Mouse (Mus musculus): Measurements from ENCODE around the gene Foxe1.

The Foxe1 gene

DNA sequence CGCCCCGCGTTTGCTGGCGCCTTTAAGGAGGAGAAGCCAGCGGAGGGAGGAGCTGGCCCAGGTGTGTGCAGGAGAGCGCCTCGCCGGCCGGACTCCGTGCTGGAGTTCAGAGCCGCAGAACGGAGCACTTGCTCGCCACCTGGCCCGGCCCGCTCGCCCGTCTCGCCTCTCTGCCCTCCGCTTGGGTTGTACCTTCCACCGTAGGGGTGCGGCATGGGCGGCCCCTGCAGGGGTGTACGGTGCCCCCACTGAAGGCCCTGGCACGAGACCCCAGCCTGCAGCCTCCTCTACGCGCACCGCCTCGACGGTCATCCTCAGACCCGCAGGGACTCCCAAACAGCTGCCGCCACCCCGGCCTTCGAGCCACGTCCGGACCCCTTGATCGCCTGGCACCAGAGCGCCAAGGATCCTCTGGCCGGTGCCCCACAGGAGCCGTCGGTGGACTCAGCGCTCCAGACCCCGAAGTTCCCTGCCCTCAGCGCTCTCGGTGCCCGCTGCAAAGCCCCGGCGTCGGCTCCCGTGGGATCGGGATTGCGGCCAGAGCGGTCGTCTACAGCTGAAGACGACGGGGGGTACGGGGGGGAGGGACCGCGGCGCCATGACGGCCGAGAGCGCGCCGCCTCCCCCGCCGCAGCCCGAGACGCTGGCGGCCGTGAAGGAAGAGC is at the start of gene Foxe1:
Gene Foxe1 (plus strand): TSS at position 14 of the 665 bp plus-strand sequence.
- DNase-seq (ENCODE audit: low spot score in 2 of 2), result no peak

DNA sequence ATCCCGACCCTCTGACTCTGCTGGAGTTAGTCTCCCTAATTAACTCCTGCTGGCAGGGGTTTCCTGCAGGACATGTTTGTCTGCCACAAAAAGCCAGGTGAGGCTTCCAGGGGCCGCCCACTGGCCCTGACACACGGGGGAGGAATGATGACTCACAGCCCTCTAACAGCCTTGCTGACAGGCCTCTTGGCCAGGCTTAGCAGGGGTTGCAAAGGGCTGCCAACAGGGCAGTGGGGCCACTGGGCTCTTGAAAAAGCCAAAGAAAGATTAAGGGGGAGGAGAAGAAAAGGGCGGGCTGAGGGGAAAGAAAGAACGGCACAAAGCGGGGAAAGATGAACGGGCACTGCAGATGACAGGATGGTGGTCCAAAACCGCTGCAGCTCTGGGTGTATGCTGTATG is 39.3 kb upstream of the Foxe1 start:
- DNase-seq (ENCODE audit: low spot score in 2 of 2), result peak; percentile 19 to 20

DNA sequence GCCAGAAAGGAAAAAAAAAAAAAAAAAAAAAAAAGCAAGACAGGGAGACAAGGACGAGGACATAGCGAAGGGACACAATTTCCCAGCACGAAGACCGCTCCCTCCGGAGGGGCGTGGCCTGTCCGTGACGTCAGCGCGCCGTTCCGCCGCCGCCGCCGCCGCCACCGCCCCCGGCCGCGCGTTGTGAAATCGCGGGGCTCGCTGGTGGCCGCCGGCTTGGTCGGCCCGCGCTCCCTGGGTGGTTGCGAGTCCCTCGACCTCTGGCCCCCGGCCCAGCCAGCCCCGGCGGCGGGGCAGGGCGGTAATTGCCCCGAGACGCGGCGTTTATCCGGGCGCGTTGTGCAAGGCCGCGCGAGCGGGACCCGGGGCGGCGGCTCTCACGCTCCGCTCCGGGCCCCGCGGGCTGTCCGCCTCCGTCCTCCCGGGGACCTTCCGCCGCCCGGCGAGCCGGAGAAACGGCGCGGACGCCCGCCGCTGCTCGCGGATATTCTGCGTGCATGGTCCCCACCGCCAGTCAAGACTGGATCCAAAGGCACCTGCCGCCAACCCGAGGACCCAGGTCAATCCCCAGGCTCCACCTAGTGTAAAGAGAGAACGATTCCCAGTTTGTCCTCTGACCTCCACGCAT is 38.5 kb upstream of the Foxe1 start:
- peak; percentile 59 to 81 for DNase-seq (ENCODE audit: low spot score in 2 of 2)

DNA sequence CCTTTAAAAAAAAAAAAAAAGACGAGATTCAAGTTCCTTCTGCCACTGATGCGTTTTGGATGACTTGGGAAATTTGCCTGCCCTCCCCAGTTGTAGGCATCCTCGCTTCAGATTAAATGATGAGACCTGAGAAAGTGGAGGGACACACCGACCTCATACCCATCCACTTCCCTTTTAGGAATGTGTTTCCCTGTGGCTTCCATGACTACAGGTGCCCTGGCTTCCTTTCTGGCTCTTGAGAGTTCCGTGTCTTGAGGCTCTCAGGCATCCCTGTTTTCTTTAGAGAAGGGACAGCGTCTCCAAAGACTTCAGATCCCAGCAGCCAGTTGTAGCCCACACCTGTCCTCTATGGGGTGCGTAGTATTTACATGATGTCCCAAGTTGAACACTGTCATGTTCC is 38.0 kb upstream of the Foxe1 start:
- DNase-seq (ENCODE audit: low spot score in 2 of 2), result no peak

DNA sequence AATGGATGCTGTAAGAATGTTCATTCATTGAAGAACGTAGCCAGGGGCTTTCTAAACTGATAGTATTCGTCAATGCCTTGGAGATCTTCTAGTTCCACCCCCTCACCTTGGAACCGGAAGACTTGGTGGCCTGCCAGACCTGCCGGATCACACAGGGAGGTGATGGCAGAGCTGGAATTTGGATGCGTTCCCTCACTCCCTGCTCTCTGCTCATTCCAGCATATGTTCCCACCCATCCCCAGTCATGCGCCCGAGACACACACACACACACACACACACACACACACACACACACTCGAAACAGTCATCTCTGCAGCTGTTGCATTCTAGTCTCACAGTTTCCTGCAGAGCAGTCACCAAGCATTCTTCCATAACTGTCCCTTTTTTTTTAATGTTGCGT is 36.1 kb upstream of the Foxe1 start:
- DNase-seq (ENCODE audit: low spot score in 2 of 2), result peak; percentile 38 to 57

DNA sequence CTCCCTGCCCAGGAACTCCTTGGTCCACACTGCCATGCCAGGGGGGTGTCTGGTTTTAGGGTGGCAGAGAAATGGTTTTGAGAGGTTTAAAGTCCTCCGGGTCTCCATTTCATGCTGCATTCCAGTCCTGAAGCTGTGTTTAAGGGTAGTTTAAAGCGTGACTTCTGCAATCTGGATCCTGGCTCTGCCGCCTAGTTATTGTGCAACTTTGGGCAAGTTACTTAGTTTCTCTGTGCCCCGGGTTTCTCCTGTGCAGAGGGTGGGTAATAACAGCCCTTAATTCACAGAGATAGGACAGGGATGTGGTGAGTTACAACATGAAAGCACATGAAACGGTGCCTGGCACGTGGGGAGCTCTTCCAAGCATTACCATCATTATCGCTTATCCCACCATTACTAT is 35.5 kb upstream of the Foxe1 start:
- no peak for DNase-seq (ENCODE audit: low spot score in 2 of 2)

DNA sequence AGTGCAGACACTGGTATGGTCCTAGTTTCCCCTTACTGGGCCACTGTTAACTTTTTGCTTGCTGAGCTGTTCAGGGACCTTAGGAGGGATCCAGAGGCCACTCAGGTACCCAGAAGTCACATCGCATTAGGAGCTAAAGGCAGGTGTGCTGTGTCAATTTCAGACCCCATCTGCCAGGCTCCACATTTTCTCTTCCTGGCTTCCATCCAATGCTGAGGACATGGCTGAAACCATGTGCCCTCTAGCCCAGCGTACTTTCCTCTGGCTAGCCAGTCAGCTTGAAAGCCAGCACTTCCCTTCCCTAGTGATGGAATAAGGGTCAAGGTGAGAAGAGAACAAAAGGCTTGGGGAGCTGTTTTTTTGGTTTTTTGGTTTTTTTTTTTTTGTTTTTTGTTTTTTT is 31.8 kb upstream of the Foxe1 start:
- DNase-seq (ENCODE audit: low spot score in 2 of 2), result no peak

DNA sequence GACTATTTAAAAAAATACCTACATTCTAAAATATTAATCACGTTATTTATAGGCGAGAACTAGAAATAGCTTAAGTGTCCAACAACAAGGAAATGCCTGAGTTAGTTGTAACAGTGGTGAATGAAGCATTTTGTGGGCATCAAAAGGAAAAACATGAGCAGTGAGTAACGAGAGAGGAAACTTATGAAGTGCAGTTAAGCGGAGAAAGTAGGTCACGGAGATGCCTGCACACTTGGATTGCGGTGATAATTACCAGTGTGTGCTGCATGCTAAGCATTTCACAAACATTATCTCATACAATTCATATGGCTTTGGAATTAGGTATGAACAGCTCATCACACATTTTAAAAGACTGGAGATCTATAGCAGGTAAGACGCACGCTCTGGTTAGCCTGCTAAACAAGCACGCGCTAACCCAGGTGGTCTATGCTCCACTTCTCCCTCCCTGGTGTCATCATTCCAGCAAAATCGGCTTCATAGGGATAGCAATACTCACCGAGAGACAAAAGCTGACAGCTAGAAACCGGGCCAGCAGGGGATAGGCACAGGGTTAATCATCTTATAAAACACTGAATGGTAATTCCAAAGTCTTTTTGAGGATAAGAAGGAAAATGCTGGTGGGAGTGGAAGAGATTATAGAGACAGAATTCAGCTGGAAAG is 21.5 kb upstream of the Foxe1 start:
- no peak for DNase-seq (ENCODE audit: low spot score in 2 of 2)

DNA sequence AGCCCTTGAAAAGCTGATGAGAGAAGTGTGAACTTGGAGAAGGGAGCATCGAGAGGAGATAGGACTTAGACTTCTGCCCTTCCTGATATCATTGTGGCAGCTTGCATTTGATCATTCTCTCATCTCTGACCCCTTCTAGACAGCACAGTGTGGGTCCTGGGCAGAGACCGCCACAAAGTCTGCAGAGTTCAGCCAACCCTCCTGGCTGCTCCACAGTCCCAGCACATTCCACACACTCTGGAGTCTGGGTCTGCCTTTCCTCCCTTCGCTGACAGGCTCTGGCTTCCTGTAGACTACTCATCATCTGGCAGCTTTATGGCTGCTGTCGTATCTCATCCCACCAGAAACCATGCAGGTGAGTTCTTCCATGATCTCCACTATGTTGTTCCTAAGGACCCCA is 20.7 kb upstream of the Foxe1 start:
- DNase-seq (ENCODE audit: low spot score in 2 of 2), result no peak

DNA sequence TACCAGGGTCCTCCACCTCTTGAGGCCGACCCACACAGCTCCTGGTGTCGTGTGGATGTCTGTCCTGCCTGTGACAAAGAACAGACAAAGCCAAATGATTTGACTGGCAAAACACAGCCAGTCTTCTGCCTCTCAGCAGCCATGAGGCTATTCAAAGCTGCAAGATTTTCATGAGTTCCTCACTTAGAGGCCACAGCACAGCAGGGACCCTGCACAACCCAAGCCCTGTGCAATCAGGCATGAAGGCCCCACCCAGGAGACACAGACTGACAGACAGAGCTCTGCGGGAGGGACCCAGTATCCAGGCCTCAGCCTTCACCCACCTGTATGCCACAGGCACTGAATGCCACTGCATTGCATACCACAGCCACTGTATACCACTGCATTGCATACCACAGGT is 14.5 kb upstream of the Foxe1 start:
- no peak for DNase-seq (ENCODE audit: low spot score in 2 of 2)

DNA sequence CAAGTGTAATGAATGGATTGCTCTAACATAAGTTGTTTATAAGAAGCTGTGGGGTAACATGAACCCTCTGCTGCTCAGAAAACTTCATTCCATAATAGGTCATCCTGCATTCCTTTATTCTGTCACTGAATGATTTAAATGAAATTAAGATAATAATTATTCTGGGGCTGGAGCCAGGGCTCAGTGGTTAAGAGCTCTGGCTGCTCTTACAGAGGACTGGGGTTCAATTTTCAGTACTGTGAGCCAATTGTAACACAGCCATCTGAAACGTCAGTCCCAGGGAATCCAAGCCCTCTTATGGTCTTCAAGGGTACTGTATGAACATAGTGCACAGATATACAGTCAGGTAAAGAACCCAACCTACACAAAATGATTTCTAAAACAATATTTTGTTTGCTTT is 7.6 kb upstream of the Foxe1 start:
- DNase-seq (ENCODE audit: low spot score in 2 of 2), result no peak

DNA sequence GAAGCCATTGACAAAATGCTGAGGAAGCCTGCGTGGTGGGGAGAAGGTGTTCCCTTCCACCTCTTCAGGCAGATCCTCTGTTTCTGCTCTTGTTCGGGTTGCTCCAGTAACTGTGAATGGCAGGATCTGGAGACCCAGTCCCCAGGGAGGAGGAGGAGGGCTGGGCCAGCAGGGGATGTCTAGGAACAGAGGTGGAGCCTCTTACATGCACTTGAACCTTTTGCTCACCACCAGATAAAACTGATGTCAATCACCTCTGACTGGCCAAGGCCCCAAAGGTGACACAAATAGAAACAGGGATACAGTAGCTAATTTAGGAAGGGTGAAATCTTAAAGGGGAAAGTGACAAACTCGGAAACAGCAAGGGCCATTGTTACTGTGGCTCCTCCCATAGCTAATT is 5.4 kb upstream of the Foxe1 start:
- no peak for DNase-seq (ENCODE audit: low spot score in 2 of 2)

DNA sequence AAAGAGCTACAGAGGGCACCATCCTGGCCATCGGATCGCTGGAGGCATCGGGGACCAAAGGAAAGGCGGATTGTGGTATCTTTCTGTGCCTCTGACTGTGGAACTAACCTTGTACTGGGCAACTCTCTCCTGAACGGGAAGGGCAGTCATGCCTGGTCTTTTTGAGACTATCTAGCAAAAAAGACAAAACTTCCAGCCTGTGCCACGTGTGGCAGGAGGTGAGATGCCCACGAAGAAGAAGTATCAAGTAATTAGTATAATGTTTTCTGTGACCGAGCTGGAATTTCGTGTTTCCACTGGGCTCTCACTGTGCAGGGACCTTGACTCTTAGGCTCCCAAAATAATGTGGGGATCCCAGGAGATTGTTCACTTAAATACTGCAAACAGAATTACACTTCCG is 4.4 kb upstream of the Foxe1 start:
- DNase-seq (ENCODE audit: low spot score in 2 of 2), result no peak

DNA sequence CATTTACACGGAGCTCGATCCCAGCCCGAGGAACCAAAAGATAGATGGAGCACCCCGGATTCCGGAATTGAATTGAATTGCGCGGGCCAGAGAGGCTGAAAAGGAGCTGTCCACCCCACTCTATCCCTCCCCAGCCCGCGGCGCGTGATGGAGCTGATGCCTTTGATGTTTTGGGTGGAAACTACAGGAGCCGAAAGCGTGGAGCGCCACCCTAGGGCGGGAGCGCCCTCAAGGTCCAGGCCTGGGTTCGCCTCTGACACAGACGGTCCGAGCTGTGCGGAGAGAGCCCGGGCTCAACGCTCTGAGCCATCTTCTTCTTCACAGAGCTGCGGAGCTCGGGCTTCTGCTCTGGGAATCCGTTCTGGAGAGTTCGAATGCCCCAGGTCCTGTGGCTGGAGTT is 3.8 kb upstream of the Foxe1 start:
- no peak for DNase-seq (ENCODE audit: low spot score in 2 of 2)

DNA sequence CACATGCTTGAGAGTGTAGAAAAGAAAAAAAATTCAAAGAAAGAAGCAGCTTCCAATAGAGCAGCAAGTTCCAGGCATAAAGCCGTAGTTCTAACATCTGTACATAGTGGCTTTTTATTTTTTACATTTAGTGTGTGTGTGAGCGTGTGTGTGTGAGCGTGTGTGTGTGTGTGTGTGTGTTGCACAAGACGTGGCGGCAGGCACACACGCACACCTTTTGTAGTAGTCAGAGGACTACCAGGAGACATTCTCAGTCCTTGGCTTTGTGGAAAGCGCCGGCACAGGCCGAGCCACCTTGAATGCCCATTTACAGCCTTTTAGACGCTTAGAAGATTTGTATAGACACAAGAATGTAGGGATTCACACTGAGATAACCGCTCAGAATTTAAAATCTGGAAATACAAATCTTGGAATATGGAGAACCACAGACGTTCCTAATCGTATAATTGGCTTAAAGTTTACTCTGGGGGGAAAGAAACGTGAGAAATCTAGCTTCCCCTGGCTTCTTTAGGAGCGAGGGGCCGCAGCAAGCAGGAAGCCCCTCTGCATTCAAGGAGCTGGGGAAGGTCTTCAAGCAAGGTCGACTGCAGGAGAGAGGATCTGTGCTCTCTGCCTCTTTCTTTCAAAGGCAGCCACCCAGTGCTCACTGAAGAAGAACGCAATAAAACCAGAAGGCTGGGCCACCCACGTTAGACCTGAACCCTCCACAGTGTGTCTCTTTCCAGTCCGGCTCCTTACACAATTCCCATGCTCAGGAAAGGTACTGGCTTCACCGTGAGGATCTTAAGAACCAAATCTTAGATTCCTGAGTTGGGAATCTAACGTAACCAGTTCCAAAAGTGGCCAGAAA is 1.4 kb upstream of the Foxe1 start:
- DNase-seq (ENCODE audit: low spot score in 2 of 2), result no peak

DNA sequence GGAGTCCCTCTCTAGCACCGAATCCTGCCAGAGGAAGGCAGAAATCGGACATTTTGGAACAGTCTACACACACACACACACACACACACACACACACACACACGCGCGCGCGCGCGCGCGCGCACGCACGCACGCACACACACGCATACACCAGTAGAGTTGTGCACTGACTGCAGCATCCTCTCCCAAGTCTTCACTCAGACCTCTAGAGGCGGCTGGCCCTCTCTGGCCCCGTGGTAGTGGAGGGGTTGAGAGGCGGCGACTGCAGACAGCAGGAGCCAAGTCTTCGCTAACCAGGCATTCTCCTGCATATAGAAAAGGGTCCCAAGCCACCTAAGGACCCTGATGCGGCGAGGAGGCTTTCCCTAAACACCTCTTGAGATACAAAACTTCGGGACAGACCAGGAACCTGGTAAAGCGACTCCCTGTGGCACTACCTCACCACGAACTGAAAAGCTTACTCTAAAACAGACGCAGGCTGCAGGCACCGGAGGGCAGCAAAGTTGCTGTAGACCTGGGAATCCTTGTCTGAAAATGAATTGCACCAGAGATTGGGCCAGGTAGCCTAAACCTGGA is 610 bp upstream of the Foxe1 start:
- no peak for DNase-seq (ENCODE audit: low spot score in 2 of 2)

DNA sequence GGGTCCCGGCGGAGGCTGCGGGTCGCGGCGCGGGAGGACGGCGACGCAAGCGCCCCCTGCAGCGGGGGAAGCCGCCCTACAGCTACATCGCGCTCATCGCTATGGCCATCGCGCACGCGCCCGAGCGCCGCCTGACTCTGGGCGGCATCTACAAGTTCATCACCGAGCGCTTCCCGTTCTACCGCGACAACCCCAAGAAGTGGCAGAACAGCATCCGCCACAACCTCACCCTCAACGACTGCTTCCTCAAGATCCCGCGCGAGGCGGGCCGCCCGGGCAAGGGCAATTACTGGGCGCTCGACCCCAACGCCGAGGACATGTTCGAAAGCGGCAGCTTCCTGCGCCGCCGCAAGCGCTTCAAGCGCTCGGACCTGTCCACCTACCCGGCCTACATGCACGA is 879 bp downstream of the Foxe1 start:
- DNase-seq (ENCODE audit: low spot score in 2 of 2), result no peak

DNA sequence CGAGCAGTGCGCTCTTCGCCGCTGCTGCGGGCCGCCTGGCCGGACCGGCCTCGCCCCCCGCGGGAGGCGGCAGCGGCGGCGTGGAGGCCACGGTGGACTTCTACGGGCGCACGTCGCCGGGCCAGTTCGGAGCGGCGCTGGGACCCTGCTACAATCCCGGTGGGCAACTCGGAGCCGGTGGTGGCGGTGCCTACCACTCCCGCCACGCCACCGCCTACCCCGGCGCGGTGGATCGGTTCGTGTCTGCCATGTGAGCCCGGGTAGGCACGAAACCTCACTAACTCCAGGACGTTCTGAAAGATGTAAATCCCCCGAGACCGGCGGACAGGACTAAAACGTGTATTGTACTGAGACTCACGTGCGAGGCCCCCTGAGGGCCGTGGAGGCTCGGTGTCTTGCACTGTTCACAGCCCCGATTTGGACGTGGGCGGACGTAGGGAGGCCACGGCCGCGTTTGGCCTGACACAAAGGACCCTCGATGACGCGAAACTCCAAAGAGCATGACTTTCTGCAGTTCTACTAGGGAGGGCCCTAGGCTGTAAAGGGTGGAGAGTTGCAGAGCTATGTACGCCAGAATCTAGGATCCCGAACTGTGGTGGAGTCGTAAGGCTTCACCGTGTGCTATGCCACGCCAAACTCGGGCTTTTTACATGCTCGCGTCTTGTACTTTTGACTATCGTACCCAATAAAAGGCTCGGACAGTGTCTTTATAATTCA is 1.8 kb downstream of the Foxe1 start:
- no peak for DNase-seq (ENCODE audit: low spot score in 2 of 2)

DNA sequence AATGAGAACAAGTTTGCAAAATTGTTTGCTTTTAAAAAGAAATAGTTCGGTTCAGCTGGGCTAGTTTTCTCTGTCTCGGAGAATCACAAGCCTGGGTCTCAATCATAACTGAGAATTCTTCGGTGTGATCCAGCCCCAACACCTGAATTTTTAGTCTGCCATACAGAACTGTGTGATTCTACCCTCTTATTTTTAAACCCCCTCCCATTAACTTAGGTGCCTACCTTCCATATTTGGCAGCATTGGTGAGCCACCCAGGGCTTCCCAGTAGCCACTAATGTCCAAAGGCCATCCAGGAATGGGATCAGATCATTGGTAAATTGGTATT is 2.3 kb downstream of the Foxe1 start:
- no peak for DNase-seq (ENCODE audit: low spot score in 2 of 2)

DNA sequence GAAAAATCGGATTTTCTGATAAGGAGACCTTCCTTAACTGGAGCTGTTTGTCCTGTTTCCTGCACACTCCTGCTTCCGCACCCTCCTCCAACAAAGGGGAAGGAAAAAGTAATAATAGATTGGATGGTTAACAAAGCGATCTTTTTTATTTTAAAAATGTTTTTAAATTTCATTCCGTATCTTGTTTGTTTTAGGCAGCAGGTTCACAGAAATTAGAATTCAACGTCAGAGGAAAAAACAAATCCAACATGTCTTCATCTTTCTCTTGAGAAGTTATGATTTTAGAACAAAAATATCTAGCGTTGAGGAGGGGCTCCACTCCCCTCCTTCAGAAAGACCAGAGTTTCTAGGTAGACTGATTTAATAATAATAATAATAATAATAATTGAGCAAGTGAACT is 2.8 kb downstream of the Foxe1 start:
- no peak for DNase-seq (ENCODE audit: low spot score in 2 of 2)

DNA sequence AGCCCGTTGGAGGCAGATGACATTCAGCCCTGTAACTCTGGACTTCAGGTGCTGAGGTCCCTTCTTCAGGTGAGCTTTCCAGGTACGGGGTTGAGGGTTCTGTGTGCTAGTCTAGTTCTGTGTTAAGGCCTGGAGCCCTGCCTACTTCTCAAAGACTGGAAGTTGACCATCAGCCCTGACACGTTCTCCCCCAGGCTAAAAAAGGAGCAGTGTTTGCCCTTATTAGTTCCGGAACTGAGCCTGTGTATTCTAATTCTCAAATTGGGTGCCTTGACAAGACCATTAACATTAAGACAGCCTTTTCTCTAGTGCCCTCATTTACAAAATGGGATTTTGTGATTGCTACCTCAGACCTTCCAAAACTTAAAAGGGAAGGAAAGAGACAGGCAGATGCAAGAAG is 3.7 kb downstream of the Foxe1 start:
- DNase-seq (ENCODE audit: low spot score in 2 of 2), result no peak

Data from frontal cortex, postnatal 10 days (tissue).